Mouse (Mus musculus) mature B cell (primary cell): ENCODE data around the gene Coq8a.

ENCODE experiments used
- in situ Hi-C: fragments of 300-500 bp; cut with MboI; formaldehyde crosslinking; loops from 2 replicates; pipeline ENCODE4 v1.14.3; 2019

The Coq8a gene

DNA sequence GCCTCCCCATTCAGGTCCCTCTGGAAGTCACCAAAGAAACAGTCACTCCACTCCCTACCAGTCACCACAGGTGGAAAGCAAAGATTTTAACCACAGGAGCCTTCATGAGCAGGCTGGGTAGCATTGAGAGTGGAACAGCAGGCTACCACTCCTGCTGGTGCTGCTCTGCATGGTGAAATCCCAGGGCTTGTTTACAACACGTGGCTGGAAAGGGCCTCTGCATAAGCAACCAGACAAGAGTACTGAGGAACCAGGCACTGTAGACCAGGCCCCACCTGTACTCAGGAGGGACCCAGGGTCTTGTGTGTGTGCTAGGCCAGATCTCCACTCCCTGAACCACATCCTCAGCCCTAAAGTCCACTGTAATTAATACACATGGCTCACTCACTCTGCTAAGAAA lies 22.6 kb downstream of the Coq8a start:
- in situ Hi-C loops: no loop called here

DNA sequence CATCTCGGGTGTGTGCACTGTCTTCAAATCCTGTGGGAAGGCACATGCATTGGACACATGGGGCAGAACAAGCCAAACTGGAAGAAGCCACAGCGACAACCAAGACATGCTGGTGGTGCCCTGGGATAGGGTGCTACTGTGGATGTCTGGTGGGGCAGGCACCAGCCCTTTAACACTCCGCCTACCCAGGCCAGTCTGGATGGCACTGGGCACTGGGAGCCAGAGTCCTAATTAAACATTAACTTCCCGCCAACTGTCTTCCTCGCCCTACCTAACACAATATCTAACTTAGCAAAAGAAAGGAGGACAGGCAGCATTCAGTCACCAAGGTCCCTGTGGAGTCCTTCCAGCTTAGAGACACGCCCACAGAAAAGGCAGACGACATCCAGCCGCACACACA lies 23.8 kb downstream of the Coq8a start:
- in situ Hi-C loops: no loop called here

GRCm38 (mm10) chr1:180175167-180175566 lies 24.2 kb downstream of the Coq8a start:
- in situ Hi-C loops: no loop called here

DNA sequence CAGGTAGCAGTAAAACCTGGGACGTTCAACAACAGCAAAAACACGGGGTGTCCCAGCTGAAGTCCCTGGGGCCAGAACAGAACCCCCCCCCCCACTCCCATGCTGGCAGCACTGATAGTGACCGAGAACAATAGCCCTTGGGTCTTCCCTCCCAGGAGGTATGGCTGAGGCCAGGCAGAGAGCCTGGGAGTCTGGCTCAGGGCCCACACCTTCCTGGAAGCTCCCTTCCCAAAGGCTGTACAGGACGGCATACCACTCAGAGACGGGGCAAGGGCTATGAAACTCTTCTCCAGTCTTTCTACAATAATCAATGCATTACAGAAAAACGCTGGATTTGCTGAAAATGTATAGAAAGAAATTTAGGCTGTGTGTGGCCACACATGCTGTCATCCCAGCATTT lies 24.7 kb downstream of the Coq8a start:
- in situ Hi-C loops: no loop called here

DNA sequence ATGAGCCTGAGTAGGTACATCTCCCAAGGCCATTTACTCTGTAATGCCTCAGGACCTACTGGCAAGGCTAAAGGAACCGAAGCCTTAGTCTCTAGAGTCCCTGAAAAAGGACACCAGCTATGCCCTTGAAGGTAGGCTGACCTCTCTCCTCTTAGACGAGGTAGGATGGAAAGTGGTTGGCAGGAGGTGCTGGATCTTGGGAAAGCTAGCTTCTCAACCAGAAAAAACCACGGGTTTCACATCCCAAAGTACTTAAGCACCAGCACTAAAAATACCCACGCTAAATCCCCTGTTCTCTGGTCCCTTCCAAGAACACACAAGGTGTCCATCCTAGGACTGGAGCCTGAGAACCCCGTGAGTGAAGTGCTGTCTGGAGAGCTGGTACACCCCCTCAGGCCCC lies 26.4 kb downstream of the Coq8a start:
- in situ Hi-C loops: no loop called here

- in situ Hi-C loops: no loop called here
Measured at GRCm38 (mm10) chr1:180172600-180172999, 26.8 kb downstream of the Coq8a start.

- in situ Hi-C loops: no loop called here
Measured at GRCm38 (mm10) chr1:180171883-180172282, 27.5 kb downstream of the Coq8a start.

GRCm38 (mm10) chr1:180170071-180170470 lies 29.3 kb downstream of the Coq8a start:
- in situ Hi-C loops: no loop called here

GRCm38 (mm10) chr1:180169161-180169560 lies 30.2 kb downstream of the Coq8a start:
- in situ Hi-C loops: no loop called here

DNA sequence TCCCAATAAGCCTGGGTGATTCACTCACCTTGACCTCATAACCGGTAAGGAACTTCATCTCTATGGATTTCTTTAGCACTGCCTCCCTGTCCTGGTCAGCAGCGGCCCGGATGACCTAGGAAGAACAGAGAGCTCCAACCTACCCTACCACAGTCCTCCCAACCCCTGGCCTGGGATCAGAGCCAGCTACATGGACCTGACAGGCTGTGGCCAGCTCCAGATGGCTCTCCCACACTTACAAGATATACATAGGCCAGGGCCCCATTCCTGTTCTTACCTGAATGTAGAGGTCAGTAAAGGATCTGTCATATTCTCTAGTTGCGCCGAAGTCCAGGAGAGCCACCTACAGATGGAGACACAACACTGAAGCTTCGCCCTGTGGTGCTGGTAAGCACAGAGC lies 31.1 kb downstream of the Coq8a start:
- in situ Hi-C loops: no loop called here

GRCm38 (mm10) chr1:180166533-180166932 lies 32.9 kb downstream of the Coq8a start:
- in situ Hi-C loops: no loop called here

GRCm38 (mm10) chr1:180162986-180163385 lies 36.4 kb downstream of the Coq8a start:
- in situ Hi-C loops: no loop called here

DNA sequence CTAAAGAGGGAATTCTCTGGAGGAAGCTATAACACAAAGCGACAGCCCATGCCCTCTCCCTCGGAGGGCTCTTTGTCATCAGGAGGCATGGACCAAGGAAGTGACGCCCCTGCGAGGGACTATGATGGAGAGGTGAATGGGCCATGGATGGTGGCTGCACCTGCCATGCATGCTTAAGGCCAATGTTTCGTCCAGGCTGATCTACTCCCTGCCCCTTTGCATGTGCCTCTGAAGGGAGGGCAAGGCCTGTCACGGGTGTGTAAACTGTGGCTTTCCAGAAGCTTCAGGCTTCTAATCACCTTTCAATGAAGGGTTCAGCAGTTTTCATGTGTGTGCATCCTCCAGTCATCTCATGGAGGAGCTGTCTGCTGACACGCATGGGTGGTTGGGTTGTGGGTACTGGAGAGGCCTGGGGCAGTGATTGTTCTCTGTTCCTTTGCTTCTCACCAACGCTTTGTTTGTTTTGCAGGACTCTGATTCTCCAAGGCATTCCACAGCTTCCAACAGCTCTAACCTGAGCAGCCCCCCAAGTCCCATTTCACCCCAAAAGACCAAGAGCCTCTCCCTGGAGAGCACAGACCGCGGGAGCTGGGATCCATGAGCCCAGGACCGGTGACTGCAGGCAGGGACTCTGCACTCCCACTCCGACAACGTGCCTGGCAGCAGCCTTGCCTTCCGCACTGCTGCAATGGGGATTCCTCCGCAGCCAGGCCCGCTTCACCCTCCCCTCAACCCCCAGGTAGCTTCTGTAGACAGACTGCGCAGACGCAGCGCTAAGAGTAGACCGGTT lies 37.6 kb downstream of the Coq8a start:
- in situ Hi-C loops: no loop called here

- in situ Hi-C loops: no loop called here
Measured at GRCm38 (mm10) chr1:180161160-180161559, 38.2 kb downstream of the Coq8a start.

GRCm38 (mm10) chr1:180160545-180160944 lies 38.9 kb downstream of the Coq8a start:
- in situ Hi-C loops: no loop called here

- in situ Hi-C loops: no loop called here
Measured at GRCm38 (mm10) chr1:180158648-180159047, 40.8 kb downstream of the Coq8a start.

DNA sequence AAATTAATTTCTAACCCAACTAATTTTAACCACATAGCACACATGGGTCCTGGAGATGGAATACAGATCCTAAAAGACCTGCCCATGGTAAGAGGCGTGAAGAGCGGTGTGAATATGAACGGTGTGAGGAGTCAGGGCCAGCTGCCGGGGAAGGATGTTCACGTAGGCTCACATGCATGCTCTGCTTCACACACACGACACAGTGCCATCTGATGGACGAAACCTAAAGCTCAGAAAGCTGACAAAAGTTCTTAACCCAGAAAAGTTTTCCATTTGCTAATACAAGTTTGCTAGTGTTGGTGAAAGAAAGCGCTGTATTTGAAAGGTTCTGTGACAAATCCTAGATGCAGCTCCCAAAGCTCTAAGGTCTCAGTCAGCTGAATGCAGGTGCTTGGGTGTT lies 48.2 kb downstream of the Coq8a start:
- in situ Hi-C loops: no loop called here

DNA sequence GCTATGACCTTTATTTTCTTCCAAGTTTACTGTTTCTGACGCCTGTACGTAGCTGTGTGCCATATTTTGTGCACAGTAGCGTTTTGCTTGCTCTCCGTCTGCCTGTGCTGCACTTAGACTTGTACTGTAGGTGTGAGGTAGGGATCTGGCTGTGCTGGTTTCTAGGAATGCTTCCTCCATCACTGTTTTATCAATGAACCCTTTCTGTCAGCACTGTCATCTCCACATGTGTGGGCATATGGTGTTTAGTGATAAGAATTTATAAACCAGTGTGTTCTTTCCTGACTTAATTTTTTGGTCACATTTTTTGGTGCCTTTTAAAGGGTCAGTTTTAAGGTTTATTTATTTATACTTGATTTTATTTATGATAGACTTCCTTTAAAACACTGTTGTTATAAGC lies 50.8 kb downstream of the Coq8a start:
- in situ Hi-C loops: no loop called here

GRCm38 (mm10) chr1:180148036-180148435 lies 51.4 kb downstream of the Coq8a start:
- in situ Hi-C loops: no loop called here

DNA sequence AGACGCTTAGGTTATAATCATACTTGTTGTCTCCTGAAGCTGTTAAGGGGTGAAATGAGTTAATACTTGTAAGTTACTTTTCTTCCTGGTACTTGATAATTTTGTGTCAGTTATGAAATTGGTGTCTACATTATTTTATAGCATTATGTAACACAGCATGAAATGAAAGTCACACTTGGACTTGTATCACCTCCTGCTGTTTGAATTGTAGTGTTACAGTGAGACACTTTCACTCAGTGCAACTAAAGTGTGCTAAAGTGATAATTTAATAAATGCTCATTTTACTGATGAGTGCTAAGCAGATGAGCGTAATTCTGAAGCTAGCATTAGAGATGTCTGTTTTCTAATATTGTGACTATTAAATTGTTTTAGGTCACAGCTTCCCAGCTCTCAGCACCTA lies 58.4 kb downstream of the Coq8a start:
- in situ Hi-C loops: no loop called here

DNA sequence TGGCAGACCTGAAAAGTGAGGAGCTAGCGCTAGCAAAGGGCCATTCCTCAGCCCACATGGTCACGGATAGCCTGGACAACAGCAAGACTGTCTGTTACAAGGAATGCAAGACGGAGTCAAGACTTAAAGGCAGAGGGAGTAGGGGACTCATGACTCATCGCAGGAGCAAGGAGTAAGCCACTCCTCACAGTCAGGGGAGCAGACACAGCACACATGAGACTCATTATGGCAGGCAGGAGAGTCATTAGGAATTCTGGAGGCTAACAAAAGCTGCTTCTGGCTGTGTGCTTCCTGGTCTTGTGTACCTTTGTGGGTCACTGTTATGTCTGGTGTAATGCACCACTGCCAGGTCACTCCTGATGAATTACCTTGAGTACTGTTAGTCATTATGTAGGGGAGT lies 60.2 kb downstream of the Coq8a start:
- in situ Hi-C loops: no loop called here

GRCm38 (mm10) chr1:180132187-180132586 lies 67.2 kb downstream of the Coq8a start:
- in situ Hi-C loops: no loop called here

GRCm38 (mm10) chr1:180131402-180131801 lies 68.0 kb downstream of the Coq8a start:
- in situ Hi-C loops: no loop called here
